Comparison of ENCODE assay signal across 14 mouse cellular contexts in the genomic region with DNA sequence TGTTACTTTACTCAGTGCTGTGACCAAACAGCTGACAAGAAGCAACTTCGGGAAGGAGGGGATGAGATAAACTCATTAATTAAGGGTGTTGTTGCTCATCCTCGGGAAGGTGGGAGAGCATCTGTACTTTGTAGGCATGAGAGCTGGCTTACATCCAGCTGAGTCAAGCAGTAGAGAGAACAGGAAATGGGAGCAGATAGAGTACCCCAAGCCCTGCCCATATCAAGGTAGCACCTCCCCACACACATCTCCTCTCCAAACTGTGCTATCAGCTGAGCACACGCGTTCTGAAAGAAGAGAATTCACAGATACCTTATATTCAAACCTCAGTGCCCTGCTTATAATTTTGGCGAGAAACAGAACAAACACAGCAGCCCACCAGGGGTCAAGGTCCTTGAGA.
"Had no signal": no experiment of that assay in that cellular context is flagged by ENCODE, and none has a peak within 500 bp of the region (broad histone marks: within the 10 kb centered on the region; RNA-seq: fewer than 3 reads in every experiment).

No protein-coding gene starts in this region.

- H3K27me3 ChIP-seq: intestine, embryonic 15.5 days; limb, embryonic 12.5 days; midbrain, embryonic 15.5 days; neural tube, embryonic 13.5 days had no signal

- ATAC-seq: intestine, embryonic 15.5 days; midbrain, embryonic 15.5 days had no signal

- H3K4me3 ChIP-seq: intestine, embryonic 15.5 days; limb, embryonic 12.5 days; midbrain, embryonic 10.5 days; midbrain, embryonic 15.5 days; neural tube, embryonic 13.5 days had no signal

- DNase-seq: kidney, adult 18-20 months; kidney, postnatal 10 days; lung, adult 18-20 months; lung, postnatal 10 days; retina, postnatal 1 day; spleen, adult 18-20 months; thymus, adult 18-20 months; thymus, postnatal 14 days had no signal

- H3K4me1 ChIP-seq: intestine, embryonic 15.5 days; limb, embryonic 12.5 days; midbrain, embryonic 10.5 days had no signal

- H3K9ac ChIP-seq: intestine, embryonic 15.5 days; limb, embryonic 12.5 days; liver, embryonic 14.5 days; midbrain, embryonic 15.5 days; neural tube, embryonic 13.5 days had no signal

- H3K27ac ChIP-seq: intestine, embryonic 15.5 days; limb, embryonic 12.5 days; liver, embryonic 14.5 days; midbrain, embryonic 10.5 days; midbrain, embryonic 15.5 days; neural tube, embryonic 13.5 days had no signal

- H3K36me3 ChIP-seq: intestine, embryonic 15.5 days; limb, embryonic 12.5 days; midbrain, embryonic 10.5 days; midbrain, embryonic 15.5 days; neural tube, embryonic 13.5 days had no signal
